Mouse (Mus musculus) heart, postnatal 0 days (tissue): ENCODE data around the gene Ncaph.

Experiments used
- CTCF ChIP-seq: IDR thresholded peaks from 2 replicates; pipeline ENCODE4 v1.5.1; 2016; ENCODE audit warnings: antibody characterized with exemption, control low read depth, low read depth
- EP300 ChIP-seq: IDR thresholded peaks from 2 replicates; pipeline ENCODE4 v1.6.1; 2016; ENCODE audit warnings: antibody characterized with exemption, low read depth

GRCm38 (mm10) chr2:127136979-127137378 is 3.2 kb upstream of the Ncaph start:
- TF ChIP-seq CTCF = no peak
- TF ChIP-seq EP300 = 0 out of 2 replicates have a peak, but pooled peaks have one; percentile 20
